Mouse (Mus musculus) heart, postnatal 4 days (tissue): ENCODE data around the gene Krt87. TPM values are rescaled to one million over a fixed set of nuclear protein-coding genes. Genes with fewer than 3 reads are reported as not detected.

ENCODE experiments used
- DNase-seq: peaks from one replicate; pipeline ENCODE4 v3.0.0; 2021
- total RNA-seq, 2 experiments: library from RNA; stranded (reverse); gene quantifications; 2 replicates each; pipeline ENCODE4 v1.2.3; 2021

Gene Krt87
- total RNA-seq: not detected

- DNase-seq: no peak
Observed at GRCm38 (mm10) chr15:101438555-101438954, at the start of gene Krt87. Krt87 (minus strand) TSS chr15:101438804.

- DNase-seq: no peak
Observed at GRCm38 (mm10) chr15:101485911-101486635, 47.5 kb upstream of the Krt87 start.

GRCm38 (mm10) chr15:101484939-101485338 is 46.3 kb upstream of the Krt87 start:
- DNase-seq: no peak

DNA sequence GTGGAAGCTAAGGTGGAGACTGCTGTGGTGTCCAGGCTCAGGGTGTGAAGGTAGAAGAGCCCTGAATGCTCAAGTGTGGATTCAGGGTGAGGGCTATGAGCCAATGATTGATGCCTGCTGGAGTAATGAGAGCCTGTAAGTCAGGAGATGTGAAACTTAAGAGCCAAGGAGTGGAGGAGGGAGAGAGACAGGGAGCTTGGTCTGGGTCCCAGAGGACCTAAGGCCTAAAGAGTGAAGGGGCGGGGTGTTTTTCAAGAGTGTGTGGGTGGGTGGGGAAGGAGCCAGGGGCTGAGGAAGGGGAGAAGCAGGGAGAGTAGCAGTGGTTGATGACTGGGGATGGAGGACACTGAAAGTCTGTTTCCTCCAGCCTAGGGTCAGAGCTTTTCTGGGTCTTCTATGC is 45.0 kb upstream of the Krt87 start:
- no peak for DNase-seq

DNA sequence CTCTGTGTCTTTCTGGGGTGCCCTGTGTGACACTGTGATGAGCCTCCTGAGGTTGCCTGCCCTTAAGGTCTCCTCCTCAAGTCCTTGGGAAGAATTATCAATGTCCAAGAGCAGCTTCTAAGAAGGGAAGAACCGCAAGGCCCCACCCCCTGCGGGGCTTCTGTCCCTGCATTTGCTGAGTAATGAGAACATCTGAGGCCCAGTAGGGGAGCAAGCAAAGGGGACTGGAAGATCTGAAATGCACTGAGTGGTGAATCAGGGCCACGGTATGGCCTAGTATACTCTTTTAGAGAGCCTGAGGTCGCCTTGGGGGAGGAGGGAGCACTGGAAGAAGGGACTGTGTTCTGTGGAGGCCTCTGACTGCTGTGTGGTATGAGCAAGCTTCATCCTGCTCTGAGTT is 43.5 kb upstream of the Krt87 start:
- no peak for DNase-seq

GRCm38 (mm10) chr15:101479666-101480060 is 41.1 kb upstream of the Krt87 start:
- no peak for DNase-seq

GRCm38 (mm10) chr15:101479007-101479665 is 40.5 kb upstream of the Krt87 start:
- peak; percentile 72 for DNase-seq

GRCm38 (mm10) chr15:101472952-101473528 is 34.4 kb upstream of the Krt87 start, which contains the start of gene Krt86:
Krt86 (plus strand) TSS chr15:101473478.
- peak; percentile 60 for DNase-seq

DNA sequence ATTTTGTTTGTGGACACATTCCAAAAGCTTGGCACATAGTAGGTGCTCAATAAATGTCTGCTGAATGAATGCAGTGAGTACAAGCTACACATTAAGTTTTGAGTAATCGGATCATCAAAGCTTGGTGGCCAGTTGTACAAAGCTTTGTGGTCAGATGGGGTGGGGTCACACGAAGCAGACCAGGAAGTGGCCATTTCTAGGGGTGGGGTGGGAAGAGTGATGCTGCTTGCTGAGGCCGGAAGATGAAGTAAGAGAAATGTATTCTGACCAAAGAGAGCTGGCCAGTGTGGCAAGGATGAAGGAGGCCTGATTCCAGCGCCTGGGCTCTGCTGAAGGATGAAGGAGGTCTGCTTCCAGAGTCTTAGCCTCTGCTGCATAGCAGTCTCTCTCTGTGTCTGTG is 30.5 kb upstream of the Krt87 start:
- no peak for DNase-seq

- DNase-seq: no peak
Observed at GRCm38 (mm10) chr15:101463651-101464050, 25.0 kb upstream of the Krt87 start, which contains the start of gene Krt81. Krt81 (minus strand) TSS chr15:101463751.

DNA sequence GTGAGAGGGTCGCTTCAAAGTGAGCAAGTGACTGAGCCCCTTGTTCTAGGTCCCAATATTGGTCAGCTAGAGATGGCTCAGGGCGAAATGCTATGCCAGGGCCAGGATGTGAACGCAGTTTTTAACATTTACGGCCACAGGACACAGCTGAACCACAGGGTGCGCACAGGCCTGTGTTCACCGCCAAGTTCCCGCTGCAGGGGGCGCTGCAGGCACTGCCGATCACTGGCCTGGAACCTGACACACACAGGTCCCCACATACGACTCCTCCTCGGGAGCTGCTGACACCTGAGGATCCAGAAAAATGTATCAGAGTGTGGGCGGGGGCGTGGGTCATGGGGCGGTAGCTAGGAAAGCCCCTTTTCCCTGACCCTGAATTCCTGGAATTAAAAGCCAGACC is 20.7 kb upstream of the Krt87 start:
- no peak for DNase-seq

DNA sequence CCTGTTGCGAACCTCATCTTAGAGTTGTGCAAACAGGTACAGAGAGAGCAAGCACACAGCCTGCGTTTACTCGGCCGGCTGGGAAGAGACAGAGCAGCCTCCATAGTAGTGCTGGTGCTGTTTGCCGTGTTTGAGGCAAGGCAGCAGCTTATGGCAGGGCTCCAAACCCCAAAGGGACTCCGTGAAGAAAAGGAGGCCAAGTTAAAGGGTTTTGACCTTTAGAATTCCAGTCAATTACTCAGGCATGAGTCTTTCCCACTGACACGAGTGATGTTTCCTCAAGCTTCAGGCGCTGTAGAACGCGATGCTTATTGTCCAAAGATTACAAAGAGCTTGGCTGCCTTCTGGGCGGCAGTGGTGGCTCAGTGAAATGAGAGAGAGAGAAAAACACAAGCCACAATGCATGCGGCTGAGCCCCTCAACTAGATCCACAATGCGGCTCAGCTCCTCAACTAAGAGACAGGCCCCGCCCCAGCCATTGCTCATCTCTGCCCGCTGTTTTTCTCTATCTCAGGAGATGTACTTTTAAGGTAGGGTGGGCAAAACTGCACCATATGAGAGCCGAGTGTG is 19.8 kb upstream of the Krt87 start:
- DNase-seq: peak; percentile 20

GRCm38 (mm10) chr15:101455891-101456290 is 17.3 kb upstream of the Krt87 start:
- no peak for DNase-seq

- DNase-seq: no peak
Observed at GRCm38 (mm10) chr15:101455292-101455691, 16.7 kb upstream of the Krt87 start.

- DNase-seq: no peak
Observed at GRCm38 (mm10) chr15:101454774-101455173, 16.2 kb upstream of the Krt87 start.

DNA sequence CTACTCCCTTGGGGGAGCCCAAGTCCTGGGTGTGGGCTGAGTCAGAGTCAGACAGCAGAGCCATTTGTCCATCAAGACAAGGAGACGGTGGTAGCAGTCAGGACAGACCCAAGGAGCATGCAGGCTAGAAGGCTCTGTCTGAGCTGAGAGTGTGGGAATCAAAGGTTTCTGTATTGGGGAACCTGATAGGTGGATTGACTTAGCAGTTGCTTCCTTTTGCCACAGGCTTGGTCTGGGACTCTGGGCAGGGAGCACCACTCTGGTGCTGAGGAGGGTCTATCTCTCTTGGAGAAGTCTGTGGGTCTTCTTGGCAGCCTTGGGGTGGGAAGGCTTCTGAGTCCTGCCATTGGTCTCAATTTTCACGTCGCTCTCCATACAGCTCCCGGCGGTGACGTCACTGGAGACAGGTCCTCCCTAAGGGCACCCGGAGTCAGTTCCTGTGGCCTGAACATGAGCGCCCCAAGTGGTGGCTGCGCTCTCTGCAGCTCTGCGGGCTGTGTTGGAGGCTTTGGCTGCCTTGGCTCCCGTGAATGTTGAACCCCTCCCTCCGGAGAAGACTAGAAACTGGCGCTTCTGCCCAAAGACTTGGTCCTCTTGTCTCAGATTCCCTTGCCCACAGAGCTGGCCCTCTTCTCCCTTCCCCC is 14.6 kb upstream of the Krt87 start:
- peak; percentile 92 for DNase-seq

GRCm38 (mm10) chr15:101447444-101447843 is 8.8 kb upstream of the Krt87 start, which contains the start of gene Krt88:
Krt88 (plus strand) TSS chr15:101447744.
- no peak for DNase-seq

- peak; percentile 83 for DNase-seq
Observed at GRCm38 (mm10) chr15:101446572-101446971, 8.0 kb upstream of the Krt87 start.

- no peak for DNase-seq
Observed at GRCm38 (mm10) chr15:101440837-101441236, 2.2 kb upstream of the Krt87 start.

- DNase-seq: no peak
Observed at GRCm38 (mm10) chr15:101436611-101437010, 2.0 kb downstream of the Krt87 start.

DNA sequence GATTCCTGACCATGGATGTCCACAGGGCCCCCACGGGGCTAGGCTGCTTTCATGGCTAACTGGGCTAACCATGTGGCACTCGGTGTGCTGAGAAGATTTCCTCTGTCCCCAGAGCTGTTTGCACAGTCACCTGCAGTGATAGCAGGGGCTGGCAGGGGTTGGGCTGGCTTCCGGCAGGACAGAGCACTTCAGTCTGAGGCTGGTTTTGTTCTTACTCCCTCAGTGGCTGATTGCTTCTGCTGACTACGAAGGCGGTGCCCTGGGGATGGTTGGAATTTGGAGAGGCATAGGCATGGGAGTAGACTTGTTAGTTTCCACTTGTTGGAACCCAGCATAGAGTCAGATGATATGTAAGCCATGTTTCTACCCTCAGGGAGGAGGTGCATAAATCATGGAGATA is 13.7 kb downstream of the Krt87 start:
- DNase-seq: no peak

DNA sequence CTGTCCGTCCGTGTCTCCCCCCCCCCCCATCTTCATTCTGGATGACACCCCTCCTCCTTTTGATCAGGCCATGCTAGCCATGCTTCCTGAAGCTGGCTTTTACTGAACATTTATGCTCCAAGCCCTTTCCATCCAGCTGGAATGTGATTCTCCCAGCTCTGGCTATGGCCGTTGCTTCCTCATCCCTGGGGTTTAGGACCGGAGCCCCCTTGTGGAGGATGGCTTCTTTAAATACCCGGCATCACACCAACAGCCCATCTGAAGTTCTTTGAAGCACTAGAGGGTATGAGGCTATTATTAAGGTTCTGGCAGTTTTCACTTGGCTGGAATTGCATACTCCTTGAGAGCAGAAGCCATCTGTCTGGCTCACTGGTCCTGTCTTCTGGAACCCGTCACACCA is 17.7 kb downstream of the Krt87 start:
- DNase-seq: peak; percentile 59

DNA sequence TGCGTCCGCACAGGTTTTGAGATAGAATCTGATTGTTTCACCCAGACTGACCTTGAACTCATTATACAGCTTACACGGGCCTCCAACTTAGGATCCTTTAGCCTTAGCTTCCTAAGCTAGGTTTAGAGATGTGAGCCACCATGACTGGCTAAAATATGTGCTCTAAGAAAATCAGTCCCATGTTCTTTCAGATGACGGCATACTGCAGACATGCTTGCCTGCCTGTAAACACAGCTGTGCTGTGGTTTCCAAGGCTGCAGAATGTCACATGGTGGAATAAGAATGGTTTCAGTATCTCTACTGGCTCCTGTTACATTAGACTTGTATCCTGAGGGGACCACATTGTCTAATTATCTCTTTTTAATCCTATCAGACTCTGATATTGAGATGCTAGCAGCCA is 19.7 kb downstream of the Krt87 start:
- DNase-seq: peak; percentile 25
